Mouse (Mus musculus) spleen, postnatal 10 days (tissue): ENCODE results near the gene Galnt10.
A peak's percentile ranks its signal among the peaks of the same experiment; 100 is the strongest.
"Not testable (repeated sequence)": the region's sequence is repeated elsewhere in the genome, so short reads cannot be mapped to it uniquely, and the experiment has no call there.

ENCODE experiments used
- DNase-seq, 2 experiments: peaks; one replicate each; pipeline ENCODE4 v3.0.0; 2021 to 2022; ENCODE audit warnings: low spot score in 2 of 2

Gene Galnt10

GRCm38 (mm10) chr11:57787913-57788312 is 142.7 kb downstream of the Galnt10 start:
- peak; percentile 51 to 82 for DNase-seq

GRCm38 (mm10) chr11:57790866-57791535 is 145.8 kb downstream of the Galnt10 start:
- DNase-seq, result no peak

DNA sequence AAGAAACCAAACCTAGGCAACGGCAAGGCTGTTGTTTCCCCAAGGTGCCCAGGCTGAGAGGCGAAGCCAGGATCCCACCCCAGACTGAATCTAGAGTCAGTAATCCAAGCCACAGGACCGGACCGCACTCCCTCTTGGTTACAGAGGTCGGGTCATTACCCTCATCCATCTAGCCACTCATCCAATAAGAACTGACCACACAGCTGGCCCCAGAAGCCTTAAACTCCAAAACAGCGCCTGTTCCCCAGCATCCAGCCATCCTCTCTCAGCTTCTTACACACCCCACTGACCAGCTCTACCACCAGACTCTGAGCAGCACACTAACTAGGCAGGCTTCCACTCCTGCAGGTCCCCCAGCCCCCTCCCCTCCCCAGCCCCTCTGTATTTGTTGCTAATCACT is 149.8 kb downstream of the Galnt10 start:
- no peak for DNase-seq

DNA sequence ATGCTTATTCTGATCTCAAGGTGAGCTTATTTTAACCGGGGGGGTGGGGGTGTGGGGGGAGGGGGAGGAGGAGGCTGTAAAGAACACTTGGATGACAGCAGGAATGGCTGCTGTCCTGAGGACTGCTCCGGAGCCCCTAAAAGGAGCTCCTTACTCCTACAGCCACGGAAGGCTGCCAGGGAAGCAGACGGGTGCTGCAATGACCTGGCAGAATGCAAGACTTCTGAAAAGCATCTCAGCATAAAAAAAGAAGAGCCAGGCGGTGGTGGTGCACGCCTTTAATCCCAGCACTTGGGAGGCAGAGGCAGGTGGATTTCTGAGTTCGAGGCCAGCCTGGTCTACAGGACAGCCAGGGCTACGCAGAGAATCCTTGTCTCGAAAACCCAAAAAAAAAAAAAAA is 152.6 kb downstream of the Galnt10 start:
- no peak for DNase-seq

GRCm38 (mm10) chr11:57799456-57799855 is 154.2 kb downstream of the Galnt10 start:
- DNase-seq, result no peak

DNA sequence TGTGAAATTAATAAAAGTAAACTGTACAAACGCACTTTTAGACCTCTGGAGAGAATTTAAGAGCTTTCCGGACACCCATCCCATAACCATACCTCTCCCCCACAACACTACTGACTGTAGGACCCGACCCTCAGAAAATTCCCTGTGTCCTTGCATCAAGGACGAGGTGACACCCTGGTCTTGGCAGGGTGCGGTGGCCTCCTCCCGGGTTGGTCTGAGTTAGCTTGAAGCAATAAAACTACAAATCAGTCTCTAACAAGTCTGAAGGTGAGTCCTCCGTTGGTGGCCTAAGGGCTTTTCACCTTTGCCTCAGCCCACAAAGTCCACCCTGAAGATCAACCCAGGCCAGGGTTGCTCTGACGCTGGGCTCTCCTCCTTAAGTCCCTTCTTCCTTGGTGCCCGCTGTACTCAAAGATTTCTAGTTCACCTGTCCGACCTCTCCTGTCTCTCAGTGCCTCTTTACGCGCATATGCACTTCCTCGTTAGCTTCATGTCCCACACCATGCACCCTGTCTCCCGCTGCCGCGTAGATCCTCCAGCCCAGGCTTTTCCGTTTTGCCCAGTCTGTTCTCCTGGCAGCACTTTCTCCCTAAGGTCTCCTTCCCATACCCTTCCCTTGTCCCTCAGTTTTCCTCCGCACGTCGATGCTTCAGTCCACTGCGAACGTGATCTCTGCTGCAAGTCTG is 155.2 kb downstream of the Galnt10 start:
- DNase-seq, result peak in 1 of 2 experiments; percentile 42

DNA sequence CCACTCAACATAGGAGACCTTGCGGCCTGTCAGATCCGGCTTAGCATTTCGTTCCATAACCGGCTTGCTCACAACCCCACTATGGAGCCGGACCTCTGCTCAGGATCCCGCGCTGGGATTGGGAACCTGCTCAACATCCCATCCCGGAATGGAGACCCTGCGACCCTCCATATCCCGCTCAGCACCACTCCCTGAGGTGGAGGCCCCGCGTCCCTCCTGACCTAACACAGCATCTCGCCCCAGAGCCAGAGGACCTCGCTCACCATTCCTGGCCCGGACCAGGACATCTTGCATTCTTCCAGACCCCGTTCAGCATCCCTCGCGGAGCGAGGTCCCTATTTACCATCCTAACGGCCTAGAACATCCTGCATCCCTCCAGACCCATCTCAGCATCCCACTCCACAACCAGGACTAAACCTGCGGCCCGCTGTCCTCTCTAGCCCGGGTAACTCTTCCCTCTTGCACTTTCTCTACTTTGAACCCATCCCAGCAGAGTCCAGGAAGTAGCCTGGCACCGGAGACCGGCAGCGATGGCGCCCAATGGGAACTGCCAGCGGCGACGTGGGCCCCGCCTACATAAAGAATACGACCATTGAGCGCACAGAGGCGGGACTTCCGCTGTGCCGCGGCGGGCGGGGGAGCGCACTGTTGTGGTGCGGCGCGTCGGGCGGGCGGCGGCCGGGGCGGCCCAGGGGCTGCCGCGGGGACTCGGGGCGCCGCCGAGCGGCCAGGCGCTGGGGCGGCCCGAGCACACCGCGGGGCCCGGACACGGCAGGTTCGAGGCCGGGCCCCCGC is 155.9 kb downstream of the Galnt10 start, which contains the start of gene Sap30l:
Gene Sap30l (plus strand): TSS at position 667 of the 795 bp plus-strand sequence.
- peak; percentile 92 to 98 for DNase-seq

DNA sequence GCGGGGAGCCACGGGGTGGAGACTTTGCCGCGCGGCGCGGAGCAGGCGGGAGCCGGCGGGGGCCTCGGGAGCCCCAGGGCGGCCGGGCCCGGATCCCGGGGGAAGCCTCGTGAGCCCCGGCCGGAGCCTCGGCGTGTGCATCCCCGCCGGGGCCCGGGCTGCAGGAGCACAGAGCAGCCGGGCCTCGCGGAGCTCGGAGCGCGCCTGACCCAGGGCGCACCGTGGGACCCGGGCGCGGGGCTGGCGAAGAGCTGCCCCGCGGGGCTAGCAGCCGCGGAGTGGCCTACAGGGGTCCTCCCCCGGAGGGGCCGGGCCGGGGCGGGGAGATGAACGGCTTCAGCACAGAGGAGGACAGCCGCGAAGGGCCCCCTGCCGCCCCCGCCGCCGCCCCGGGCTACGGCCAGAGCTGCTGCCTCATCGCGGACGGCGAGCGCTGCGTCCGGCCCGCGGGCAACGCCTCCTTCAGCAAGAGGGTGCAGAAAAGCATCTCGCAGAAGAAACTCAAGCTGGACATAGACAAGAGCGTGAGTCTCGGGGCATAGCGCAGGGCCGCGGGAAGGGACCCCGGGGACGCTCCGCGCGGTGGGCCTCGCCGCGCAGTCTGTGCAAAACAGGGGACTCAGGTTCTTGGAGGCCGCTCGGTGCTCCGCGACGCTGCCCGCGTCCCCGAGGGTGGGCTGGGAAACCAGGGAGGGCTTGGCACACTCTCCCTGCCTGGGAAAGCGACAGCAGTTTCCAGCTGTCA is 156.7 kb downstream of the Galnt10 start:
- peak; percentile 50 to 57 for DNase-seq

GRCm38 (mm10) chr11:57802511-57802870 is 157.2 kb downstream of the Galnt10 start:
- peak; percentile 21 to 32 for DNase-seq

DNA sequence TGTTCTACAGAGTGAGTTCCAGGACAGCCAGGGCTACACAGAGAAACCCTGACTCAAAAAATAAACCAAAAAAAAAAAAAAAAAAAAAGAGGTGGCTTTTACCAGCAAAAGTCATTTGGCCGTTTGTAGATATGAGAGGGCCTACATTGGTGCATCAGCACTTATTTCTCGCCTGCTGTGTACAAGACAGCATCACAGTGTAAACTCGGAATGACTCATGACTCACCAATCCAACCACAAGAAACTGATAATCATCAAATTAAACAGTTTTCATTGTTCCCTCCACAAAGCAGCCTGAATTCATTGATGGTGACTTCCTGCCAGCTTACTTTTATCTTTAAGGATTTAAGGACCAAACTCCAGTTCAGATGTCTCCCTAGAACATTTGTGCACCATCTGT is 159.8 kb downstream of the Galnt10 start:
- no peak for DNase-seq

GRCm38 (mm10) chr11:57809017-57809731 is 163.9 kb downstream of the Galnt10 start:
- no peak for DNase-seq

GRCm38 (mm10) chr11:57809732-57810098 is 164.5 kb downstream of the Galnt10 start:
- no peak for DNase-seq

DNA sequence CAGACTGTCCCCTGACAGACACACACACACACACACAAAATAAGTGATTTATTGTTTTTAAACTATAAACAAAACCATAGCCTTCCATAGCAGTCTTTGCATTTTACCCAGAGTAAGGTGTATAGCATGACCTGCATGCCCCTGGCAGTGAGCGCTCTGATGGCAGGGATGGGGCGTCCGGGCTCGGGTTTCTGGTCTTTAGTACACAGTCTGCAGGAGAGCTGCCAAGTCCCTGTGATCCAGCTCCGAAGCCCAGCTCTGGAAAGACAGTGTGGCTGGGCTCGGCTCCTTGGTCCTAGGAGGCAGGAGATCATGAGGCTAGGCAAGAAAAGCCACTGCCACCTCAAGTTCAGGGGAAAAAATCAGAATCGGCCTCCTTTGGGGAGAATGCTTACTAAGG is 165.8 kb downstream of the Galnt10 start:
- DNase-seq, result no peak

DNA sequence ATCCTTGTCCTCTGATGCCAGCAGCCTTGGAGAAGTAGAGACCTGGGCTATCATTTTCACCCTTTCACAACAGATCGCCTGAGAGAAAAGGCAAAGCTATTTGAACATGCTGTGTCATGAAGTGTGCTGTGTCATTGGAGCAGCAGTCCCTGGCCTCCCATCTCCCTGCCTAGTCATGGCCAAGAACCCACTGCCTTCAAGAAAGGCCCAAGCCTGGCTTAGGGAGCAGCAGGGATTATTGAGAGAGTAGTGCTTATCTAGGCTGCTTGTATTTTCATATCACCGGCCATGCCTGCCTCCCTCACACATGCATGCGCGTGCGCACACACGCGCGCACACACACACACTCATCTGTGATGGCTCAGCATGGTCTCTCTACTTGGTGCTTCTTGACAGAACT is 167.0 kb downstream of the Galnt10 start:
- no peak for DNase-seq

- DNase-seq, result no peak
These were observed 168.4 kb downstream of the Galnt10 start for GRCm38 (mm10) chr11:57813641-57814040.

DNA sequence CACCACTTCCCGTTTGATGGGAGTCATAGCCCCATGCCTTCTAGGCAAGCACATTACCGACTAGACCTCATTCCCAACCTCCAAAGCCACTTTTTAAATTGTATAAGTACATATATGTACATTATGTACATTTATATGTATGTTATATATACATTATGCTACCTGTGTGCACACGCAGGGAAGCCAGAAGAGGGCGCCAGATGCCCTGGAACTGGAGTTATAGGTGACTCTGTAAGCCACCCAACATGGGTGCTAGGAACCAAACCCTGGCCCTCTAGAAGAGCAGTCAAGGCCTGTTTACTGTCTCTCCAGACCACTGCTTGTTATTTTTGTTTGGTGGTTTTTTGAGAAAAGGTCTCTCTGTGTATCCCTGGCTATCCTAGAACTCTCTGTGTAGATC is 172.9 kb downstream of the Galnt10 start:
- DNase-seq, result peak in 1 of 2 experiments; percentile 46

- DNase-seq, result peak; percentile 77 to 91
These were observed 174.8 kb downstream of the Galnt10 start for GRCm38 (mm10) chr11:57819999-57820581.

GRCm38 (mm10) chr11:57823159-57823558 is 177.9 kb downstream of the Galnt10 start:
- DNase-seq, result not testable (repeated sequence)

DNA sequence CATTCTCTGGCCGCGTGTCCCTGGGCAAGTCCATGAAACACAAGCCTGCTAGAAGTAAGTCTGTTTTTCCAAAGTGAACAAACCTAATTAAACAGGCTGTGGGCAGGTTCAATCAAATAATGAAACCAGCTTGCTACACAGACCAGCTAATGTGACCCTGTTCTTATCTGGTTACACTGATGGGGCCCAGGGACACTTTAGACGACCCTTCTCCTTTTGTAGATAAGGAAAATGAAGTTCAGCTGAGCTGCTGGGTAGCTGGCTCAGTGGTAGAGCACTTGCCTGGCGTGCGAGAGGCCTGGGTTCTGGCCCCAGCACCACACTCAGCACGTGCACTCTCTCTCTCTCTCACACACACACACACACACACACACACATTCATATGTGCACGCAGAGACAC is 178.5 kb downstream of the Galnt10 start:
- no peak for DNase-seq

GRCm38 (mm10) chr11:57825234-57825633 is 180.0 kb downstream of the Galnt10 start:
- DNase-seq, result peak in 1 of 2 experiments; percentile 22
